Mouse (Mus musculus) frontal cortex, postnatal 10 days (tissue): ENCODE data around the gene Mitf.

Experiments
- DNase-seq, 2 experiments: peaks; one replicate each; pipeline ENCODE4 v3.0.0; 2022; ENCODE audit warnings: low spot score in 2 of 2, mixed read lengths in 1 of 2

The Mitf gene

GRCm38 (mm10) chr6:97806781-97807743, at the start of gene Mitf:
Gene Mitf, plus strand, starts transcription at chr6:97807052.
- DNase-seq: peak; percentile 81 to 87

GRCm38 (mm10) chr6:97757361-97757760, 49.5 kb upstream of the Mitf start:
- DNase-seq: no peak

- no peak for DNase-seq
Measured at GRCm38 (mm10) chr6:97758884-97759283, 48.0 kb upstream of the Mitf start.

GRCm38 (mm10) chr6:97759301-97759700, 47.6 kb upstream of the Mitf start:
- DNase-seq: peak in 1 of 2 experiments; percentile 29

- DNase-seq: peak; percentile 17 to 24
Measured at GRCm38 (mm10) chr6:97761326-97761725, 45.5 kb upstream of the Mitf start.

- no peak for DNase-seq
Measured at GRCm38 (mm10) chr6:97763970-97764369, 42.9 kb upstream of the Mitf start.

- DNase-seq: no peak
Measured at GRCm38 (mm10) chr6:97767836-97768235, 39.0 kb upstream of the Mitf start.

- DNase-seq: no peak
Measured at GRCm38 (mm10) chr6:97769549-97769948, 37.3 kb upstream of the Mitf start.

- no peak for DNase-seq
Measured at GRCm38 (mm10) chr6:97781316-97781715, 25.5 kb upstream of the Mitf start.

GRCm38 (mm10) chr6:97782291-97782690, 24.6 kb upstream of the Mitf start:
- no peak for DNase-seq

GRCm38 (mm10) chr6:97786871-97787270, 20.0 kb upstream of the Mitf start:
- DNase-seq: no peak

- no peak for DNase-seq
Measured at GRCm38 (mm10) chr6:97788361-97788974, 18.4 kb upstream of the Mitf start.

- no peak for DNase-seq
Measured at GRCm38 (mm10) chr6:97789700-97790099, 17.2 kb upstream of the Mitf start.

GRCm38 (mm10) chr6:97792104-97792503, 14.7 kb upstream of the Mitf start:
- no peak for DNase-seq

- DNase-seq: no peak
Measured at GRCm38 (mm10) chr6:97795175-97795574, 11.7 kb upstream of the Mitf start.

- no peak for DNase-seq
Measured at GRCm38 (mm10) chr6:97800615-97801014, 6.2 kb upstream of the Mitf start.

- DNase-seq: no peak
Measured at GRCm38 (mm10) chr6:97806051-97806450, 801 bp upstream of the Mitf start.

GRCm38 (mm10) chr6:97814191-97814590, 7.3 kb downstream of the Mitf start:
- no peak for DNase-seq

GRCm38 (mm10) chr6:97815723-97816122, 8.9 kb downstream of the Mitf start:
- no peak for DNase-seq

- DNase-seq: no peak
Measured at GRCm38 (mm10) chr6:97816806-97817205, 10.0 kb downstream of the Mitf start.

GRCm38 (mm10) chr6:97818128-97818527, 11.3 kb downstream of the Mitf start:
- DNase-seq: no peak

- DNase-seq: no peak
Measured at GRCm38 (mm10) chr6:97818948-97819347, 12.1 kb downstream of the Mitf start.

- no peak for DNase-seq
Measured at GRCm38 (mm10) chr6:97820505-97820904, 13.7 kb downstream of the Mitf start.
